Mouse (Mus musculus): ENCODE measurements around the gene Abcf1. TPM values are rescaled to one million over a fixed set of nuclear protein-coding genes. Genes with fewer than 3 reads are reported as not detected.
A peak's percentile ranks its signal among the peaks of the same experiment; 100 is the strongest.

Abcf1 gene
- polyA plus RNA-seq, 1 experiment from 2014 or later, result 67.6 TPM

MicroRNAs within 50 kb of the gene (microRNA counts, 519-probe panel; counts per million panel counts)
- 209 counts per million, percentile 61 among the panel's probes with 10 or more counts for microRNA mmu-miR-1894-3p
- microRNA mmu-miR-1894-5p, result 209 counts per million, percentile 61 among the panel's probes with 10 or more counts
- microRNA mmu-miR-877, result 209 counts per million, percentile 61 among the panel's probes with 10 or more counts

Small RNA genes within 50 kb of the gene (microRNA-seq; reads per million reads assigned to microRNA genes)
- gene Mir1894, result not detected
- gene Mir877, result 77.5 reads per million, percentile 51 among the genes with 10 or more reads in this experiment

Other genes with a start within 250 kb of the Abcf1 start
- 41.7 and 49.9 TPM in 2 replicates for gene Ier3, start 148.1 kb downstream of the Abcf1 start, polyA plus RNA-seq (2015; fragmentation: Nextera tagmentation; extraction: Ambion mirVana)
- 81.1 and 99.0 TPM in 2 replicates for gene Flot1, start 146.5 kb downstream of the Abcf1 start, polyA plus RNA-seq (2015; fragmentation: Nextera tagmentation; extraction: Ambion mirVana)
- 741 and 743 TPM in 2 replicates for gene Tubb5, start 131.5 kb downstream of the Abcf1 start, polyA plus RNA-seq (2015; fragmentation: Nextera tagmentation; extraction: Ambion mirVana)
- gene Mdc1, start 128.2 kb downstream of the Abcf1 start, polyA plus RNA-seq (2015; fragmentation: Nextera tagmentation; extraction: Ambion mirVana), result 17.7 and 18.4 TPM in 2 replicates
- gene Nrm, start 108.4 kb downstream of the Abcf1 start, polyA plus RNA-seq (2015; fragmentation: Nextera tagmentation; extraction: Ambion mirVana), result 43.5 and 50.5 TPM in 2 replicates
- 19.8 and 21.0 TPM in 2 replicates for gene Ppp1r18, start 104.2 kb downstream of the Abcf1 start, polyA plus RNA-seq (2015; fragmentation: Nextera tagmentation; extraction: Ambion mirVana)
- gene Dhx16, start 89.9 kb downstream of the Abcf1 start, polyA plus RNA-seq (2015; fragmentation: Nextera tagmentation; extraction: Ambion mirVana), result 22.8 and 27.7 TPM in 2 replicates
- gene 2310061I04Rik, start 72.3 kb downstream of the Abcf1 start, polyA plus RNA-seq (2015; fragmentation: Nextera tagmentation; extraction: Ambion mirVana), result 25.2 and 31.3 TPM in 2 replicates
- 53.8 and 55.3 TPM in 2 replicates for gene Atat1, start 59.7 kb downstream of the Abcf1 start, polyA plus RNA-seq (2015; fragmentation: Nextera tagmentation; extraction: Ambion mirVana)
- 67.8 and 75.9 TPM in 2 replicates for gene Mrps18b, start 53.4 kb downstream of the Abcf1 start, polyA plus RNA-seq (2015; fragmentation: Nextera tagmentation; extraction: Ambion mirVana)
- gene Ppp1r10, start 53.3 kb downstream of the Abcf1 start, polyA plus RNA-seq (2015; fragmentation: Nextera tagmentation; extraction: Ambion mirVana), result 24.6 and 26.3 TPM in 2 replicates
- gene Gnl1, start 10.1 kb upstream of the Abcf1 start, polyA plus RNA-seq (2015; fragmentation: Nextera tagmentation; extraction: Ambion mirVana), result 38.9 and 40.3 TPM in 2 replicates
- gene Prr3, start 10.5 kb upstream of the Abcf1 start, polyA plus RNA-seq (2015; fragmentation: Nextera tagmentation; extraction: Ambion mirVana), result 17.6 and 18.1 TPM in 2 replicates
- gene H2-T24, start 50.8 kb upstream of the Abcf1 start, polyA plus RNA-seq (2015; fragmentation: Nextera tagmentation; extraction: Ambion mirVana), result 2.4 and 2.8 TPM in 2 replicates
- 4.8 and 5.0 TPM in 2 replicates for gene H2-T23, start 63.1 kb upstream of the Abcf1 start, polyA plus RNA-seq (2015; fragmentation: Nextera tagmentation; extraction: Ambion mirVana)
- gene H2-T22, start 73.0 kb upstream of the Abcf1 start, polyA plus RNA-seq (2015; fragmentation: Nextera tagmentation; extraction: Ambion mirVana), result 6.9 and 7.5 TPM in 2 replicates
- gene Gm6034, start 73.2 kb upstream of the Abcf1 start, polyA plus RNA-seq (2015; fragmentation: Nextera tagmentation; extraction: Ambion mirVana), result not detected in 2 replicates
- gene Gm11127, start 88.6 kb upstream of the Abcf1 start, polyA plus RNA-seq (2015; fragmentation: Nextera tagmentation; extraction: Ambion mirVana), result not detected in 2 replicates
- not detected in 2 replicates for gene Gm19684, start 151.9 kb upstream of the Abcf1 start, polyA plus RNA-seq (2015; fragmentation: Nextera tagmentation; extraction: Ambion mirVana)
- not detected in 2 replicates for gene Gm7030, start 159.7 kb upstream of the Abcf1 start, polyA plus RNA-seq (2015; fragmentation: Nextera tagmentation; extraction: Ambion mirVana)
- gene Gm8909, start 198.8 kb upstream of the Abcf1 start, polyA plus RNA-seq (2015; fragmentation: Nextera tagmentation; extraction: Ambion mirVana), result 1.3 and 1.9 TPM in 2 replicates
- 0.08 and 0.09 TPM in 2 replicates for gene H2-T3, start 220.5 kb upstream of the Abcf1 start, polyA plus RNA-seq (2015; fragmentation: Nextera tagmentation; extraction: Ambion mirVana)